Mouse (Mus musculus) CH12.LX (cell line): ENCODE data around the gene Tpk1. TPM values are rescaled to one million over a fixed set of nuclear protein-coding genes. Genes with fewer than 3 reads are reported as not detected.

Experiments used
- DNase-seq: peaks from one replicate; pipeline ENCODE4 v3.0.0-alpha.2; 2013; ENCODE audit errors: extremely low read depth
- H3K27ac ChIP-seq: 2 replicates; pipeline ENCODE4 v1.5.1; 2012; ENCODE audit warnings: low read depth, mild to moderate bottlenecking, control low read depth, moderate library complexity; ENCODE audit not compliant: insufficient read depth
- H3K27me3 ChIP-seq: replicated peaks from 2 replicates; pipeline ENCODE3; 2012; ENCODE audit warnings: inconsistent platforms
- H3K36me3 ChIP-seq, 2 experiments: replicated peaks in 1 of 2; 2 replicates each; pipeline versions ENCODE3 to v1.6.1; 2012; ENCODE audit warnings: inconsistent platforms in 1 of 2, low read length in 1 of 2, mild to moderate bottlenecking in 1 of 2, mixed read lengths in 1 of 2, moderate library complexity in 1 of 2; ENCODE audit not compliant: control insufficient read depth in 1 of 2, insufficient read depth in 1 of 2
- H3K4me1 ChIP-seq, 2 experiments: 2 replicates each; pipeline ENCODE4 v1.6.1; 2012; ENCODE audit warnings: inconsistent platforms in 1 of 2, moderate library complexity in 1 of 2; ENCODE audit not compliant: insufficient read depth in 2 of 2, control insufficient read depth in 1 of 2
- H3K4me2 ChIP-seq: 2 replicates; pipeline ENCODE4 v1.6.1; 2012; ENCODE audit warnings: low read depth, mild to moderate bottlenecking, control low read depth; ENCODE audit not compliant: poor library complexity, insufficient read depth, severe bottlenecking
- H3K4me3 ChIP-seq, 3 experiments: fragments of 150-350 bp in 1 of 3; sonication (generic) in 1 of 3; replicated peaks in 1 of 3; 2 replicates each; pipeline versions ENCODE3 to v1.5.1; 2011 to 2012; ENCODE audit warnings: low read depth in 2 of 3, low read length in 2 of 3, mild to moderate bottlenecking in 2 of 3, moderate library complexity in 2 of 3, control low read depth in 1 of 3, improper control_type of control experiment in 1 of 3, inconsistent platforms in 1 of 3, mixed read lengths in 1 of 3; ENCODE audit not compliant: poor library complexity in 1 of 3
- H3K79me2 ChIP-seq: replicated peaks from 2 replicates; pipeline ENCODE4 v1.6.1; 2012; ENCODE audit warnings: mild to moderate bottlenecking, moderate library complexity; ENCODE audit not compliant: control insufficient read depth, poor library complexity, insufficient read depth, severe bottlenecking; ENCODE audit errors: extremely low read depth
- H3K9ac ChIP-seq: 2 replicates; pipeline ENCODE4 v1.6.1; 2012; ENCODE audit warnings: low read depth, mild to moderate bottlenecking, control low read depth, moderate library complexity; ENCODE audit not compliant: insufficient read depth
- H3K9me3 ChIP-seq: replicated peaks from 2 replicates; pipeline ENCODE3; 2012; ENCODE audit warnings: low read length, inconsistent platforms, mixed read lengths
- CHD1 ChIP-seq: IDR thresholded peaks from 2 replicates; pipeline ENCODE4 v1.6.1; 2012; ENCODE audit warnings: low read depth, low read length, improper control_type of control experiment, inconsistent platforms
- CHD2 ChIP-seq: IDR thresholded peaks from 2 replicates; pipeline ENCODE4 v1.6.1; 2011; ENCODE audit warnings: low read length, improper control_type of control experiment
- E2F4 ChIP-seq: IDR thresholded peaks from 2 replicates; pipeline ENCODE4 v1.6.1; 2011; ENCODE audit warnings: low read depth, low read length, improper control_type of control experiment; ENCODE audit not compliant: insufficient replicate concordance
- EP300 ChIP-seq: IDR thresholded peaks from 2 replicates; pipeline ENCODE4 v1.6.1; 2011; ENCODE audit warnings: low read length, improper control_type of control experiment
- HCFC1 ChIP-seq: IDR thresholded peaks from 2 replicates; pipeline ENCODE4 v1.6.1; 2012; ENCODE audit warnings: low read depth, mild to moderate bottlenecking, inconsistent platforms, low read length, improper control_type of control experiment
- IRF4 ChIP-seq: IDR thresholded peaks from 2 replicates; pipeline ENCODE4 v1.6.1; 2014; ENCODE audit warnings: low read depth, mild to moderate bottlenecking, inconsistent platforms, low read length, improper control_type of control experiment
- JUN ChIP-seq: IDR thresholded peaks from 2 replicates; pipeline ENCODE4 v1.6.1; 2011; ENCODE audit warnings: low read depth, mild to moderate bottlenecking, low read length, improper control_type of control experiment, moderate library complexity; ENCODE audit not compliant: insufficient read depth
- KAT2A ChIP-seq: IDR thresholded peaks from 2 replicates; pipeline ENCODE4 v1.6.1; 2012; ENCODE audit warnings: low read length, improper control_type of control experiment, inconsistent platforms; ENCODE audit not compliant: insufficient replicate concordance
- MAFK ChIP-seq: IDR thresholded peaks from 2 replicates; pipeline ENCODE4 v1.6.1; 2011; ENCODE audit warnings: low read length, improper control_type of control experiment; ENCODE audit not compliant: insufficient replicate concordance
- PAX5 ChIP-seq: IDR thresholded peaks from 2 replicates; pipeline ENCODE4 v1.6.1; 2012; ENCODE audit warnings: low read length, inconsistent platforms, mixed read lengths
- SIN3A ChIP-seq: IDR thresholded peaks from 2 replicates; pipeline ENCODE4 v1.6.1; 2012; ENCODE audit warnings: low read length, improper control_type of control experiment, inconsistent platforms
- TBP ChIP-seq: conservative IDR thresholded peaks from 2 replicates; pipeline ENCODE4 v1.6.1; 2011; ENCODE audit warnings: low read depth, low read length, improper control_type of control experiment
- TCF12 ChIP-seq: IDR thresholded peaks from 2 replicates; pipeline ENCODE4 v1.6.1; 2014; ENCODE audit warnings: low read depth, mild to moderate bottlenecking, inconsistent platforms, low read length, improper control_type of control experiment
- USF1 ChIP-seq: IDR thresholded peaks from 2 replicates; pipeline ENCODE4 v1.6.1; 2014; ENCODE audit warnings: low read depth, mild to moderate bottlenecking, inconsistent platforms, low read length, improper control_type of control experiment
- ZC3H11A ChIP-seq: IDR thresholded peaks from 2 replicates; pipeline ENCODE4 v1.6.1; 2012; ENCODE audit warnings: low read depth, mild to moderate bottlenecking, inconsistent platforms, low read length, improper control_type of control experiment
- ZNF384 ChIP-seq: IDR thresholded peaks from 2 replicates; pipeline ENCODE4 v1.6.1; 2012; ENCODE audit warnings: low read depth, low read length, improper control_type of control experiment, inconsistent platforms
- dilution Hi-C: fragments of 300-500 bp; cut with MboI; formaldehyde crosslinking; loops from 2 replicates; pipeline ENCODE4 v1.14.3; 2020; ENCODE audit warnings: low sequenced_read_pairs; ENCODE audit not compliant: extremely low pct_unique_long_range_greater_than_20kb, extremely low pct_ligation_motif_present
- in situ Hi-C: fragments of 300-500 bp; cut with MboI; formaldehyde crosslinking; loops from 3 replicates; pipeline ENCODE4 v1.14.3; 2019; ENCODE audit warnings: low sequenced_read_pairs, low pct_ligation_motif_present, low pct_unique_long_range_greater_than_20kb, mixed read lengths
- polyA plus RNA-seq: library from polyadenylated mRNA; unstranded; fragments of >175 nt; gene quantifications from 2 replicates; pipeline ENCODE4 v1.2.1, GENCODE M21; 2012; ENCODE audit warnings: low read depth; ENCODE audit not compliant: insufficient read length
- total RNA-seq, 2 experiments: library from RNA; depleted of rRNA; stranded (reverse); fragments of 300-350 nt in 1 of 2; fragments of >200 nt in 1 of 2; gene quantifications; 2 replicates each; pipeline ENCODE4 v1.2.3; 2012 to 2014

Gene Tpk1
- total and polyA plus RNA-seq, 3 experiments = 3.9 to 6.3 (median 4.8) TPM

DNA sequence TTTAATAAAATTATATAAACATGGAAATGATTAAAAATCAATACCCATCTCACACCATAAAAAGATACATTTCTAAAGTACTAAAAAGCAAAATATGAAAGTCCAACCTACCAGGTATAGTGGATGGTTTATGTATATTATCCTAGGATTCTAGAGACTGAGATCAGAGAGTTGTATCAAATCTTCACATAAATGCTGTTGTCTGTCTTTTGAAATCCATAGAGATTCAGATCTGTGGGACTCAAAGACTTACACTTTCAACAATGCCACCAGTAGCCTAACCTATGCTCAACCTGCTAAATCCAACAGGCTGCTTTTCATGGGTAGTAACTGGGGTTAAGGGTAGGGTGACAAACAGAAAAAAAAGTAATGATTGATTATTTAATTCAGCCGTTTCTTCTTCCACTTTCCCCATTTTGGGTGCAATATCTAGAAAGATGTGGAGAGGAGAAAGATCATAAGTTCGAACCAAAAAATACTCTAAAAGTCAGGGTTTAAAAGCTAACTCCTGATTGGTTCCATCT is 12.7 kb upstream of the Tpk1 start:
- no peak overlapping the region for H3K4me3 ChIP-seq
- no peak for TF ChIP-seq JUN
- TF ChIP-seq TBP = peak; percentile 81
- H3K9me3 ChIP-seq = no peaks in the 10 kb centered on the region
- no peaks in the 10 kb centered on the region for H3K36me3 ChIP-seq
- dilution Hi-C loops = no loop called here
- H3K27me3 ChIP-seq = no peaks in the 10 kb centered on the region
- H3K9ac ChIP-seq = no peak overlapping the region
- no peak for DNase-seq
- in situ Hi-C loops = no loop called here
- H3K4me2 ChIP-seq = no peak overlapping the region
- no peaks in the 10 kb centered on the region for H3K4me1 ChIP-seq
- H3K79me2 ChIP-seq = no peaks in the 10 kb centered on the region
- no peak overlapping the region for H3K27ac ChIP-seq

DNA sequence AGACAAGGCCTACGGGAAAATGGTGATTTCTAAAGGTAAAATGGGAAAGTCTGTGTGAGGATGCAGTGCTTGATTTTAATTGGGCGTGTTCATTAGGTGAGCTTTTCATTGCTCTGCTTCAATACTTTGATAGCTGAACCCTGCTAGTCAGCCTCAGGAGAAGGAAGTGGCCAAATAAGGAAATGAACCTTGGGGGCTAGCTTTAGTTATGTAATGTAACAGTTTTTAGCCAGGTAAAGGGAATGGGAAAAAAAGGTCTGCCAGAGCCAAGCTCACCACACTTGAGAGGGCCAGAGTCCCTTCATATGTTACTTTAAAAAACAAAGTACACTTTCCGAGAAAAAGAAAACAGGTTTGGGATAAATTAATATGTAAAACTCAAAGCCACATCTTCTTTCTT is 11.5 kb upstream of the Tpk1 start:
- H3K36me3 ChIP-seq = no peaks in the 10 kb centered on the region
- H3K27ac ChIP-seq = no peak overlapping the region
- no peaks in the 10 kb centered on the region for H3K27me3 ChIP-seq
- no peak for DNase-seq
- no peak overlapping the region for H3K4me3 ChIP-seq
- in situ Hi-C loops = no loop called here
- no peak overlapping the region for H3K4me2 ChIP-seq
- H3K9me3 ChIP-seq = no peaks in the 10 kb centered on the region
- dilution Hi-C loops = no loop called here
- H3K79me2 ChIP-seq = no peaks in the 10 kb centered on the region
- TF ChIP-seq EP300 (no peak), USF1 (no peak), CHD2 (no peak), MAFK (no peak), IRF4 (no peak), CHD1 (no peak), SIN3A (no peak), ZC3H11A (no peak), PAX5 (no peak), KAT2A (no peak), HCFC1 (no peak)
- no peak overlapping the region for H3K9ac ChIP-seq
- H3K4me1 ChIP-seq = no peaks in the 10 kb centered on the region

DNA sequence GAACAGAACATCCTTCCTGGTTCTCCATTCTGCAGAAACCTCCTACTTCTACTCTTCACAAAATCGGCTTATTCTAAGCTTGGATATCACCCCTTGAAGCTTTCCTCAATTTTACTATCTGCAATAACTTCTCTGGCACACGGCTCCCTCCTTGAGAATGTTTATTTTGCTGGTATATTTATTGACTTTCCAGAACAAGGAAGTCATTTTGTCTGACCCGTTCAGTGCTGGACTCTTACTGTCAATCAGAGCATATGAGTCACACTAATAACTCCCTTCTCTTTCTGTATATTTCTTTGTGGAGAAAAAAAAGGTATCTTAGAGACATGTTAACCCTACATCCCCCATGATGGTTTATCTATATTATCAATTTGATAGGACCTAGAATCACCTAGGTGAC is 10.1 kb upstream of the Tpk1 start:
- dilution Hi-C loops = no loop called here
- no peak overlapping the region for H3K4me2 ChIP-seq
- no peaks in the 10 kb centered on the region for H3K4me1 ChIP-seq
- in situ Hi-C loops = no loop called here
- H3K9ac ChIP-seq = no peak overlapping the region
- H3K79me2 ChIP-seq = no peaks in the 10 kb centered on the region
- no peaks in the 10 kb centered on the region for H3K27me3 ChIP-seq
- H3K4me3 ChIP-seq = no peak overlapping the region
- TF ChIP-seq E2F4 (no peak), ZC3H11A (no peak), HCFC1 (no peak), ZNF384 (no peak), TCF12 (no peak)
- no peaks in the 10 kb centered on the region for H3K9me3 ChIP-seq
- H3K27ac ChIP-seq = no peak overlapping the region
- H3K36me3 ChIP-seq = no peaks in the 10 kb centered on the region
- DNase-seq = no peak
